Mouse (Mus musculus) spleen, adult 12 weeks (tissue): ENCODE results near the gene Rab3c.

Experiments used
- DNase-seq: peaks from one replicate; pipeline ENCODE4 v3.0.0; 2022; ENCODE audit warnings: low spot score

The Rab3c gene

GRCm38 (mm10) chr13:110093720-110094685 is 186.8 kb downstream of the Rab3c start:
- DNase-seq, result no peak

DNA sequence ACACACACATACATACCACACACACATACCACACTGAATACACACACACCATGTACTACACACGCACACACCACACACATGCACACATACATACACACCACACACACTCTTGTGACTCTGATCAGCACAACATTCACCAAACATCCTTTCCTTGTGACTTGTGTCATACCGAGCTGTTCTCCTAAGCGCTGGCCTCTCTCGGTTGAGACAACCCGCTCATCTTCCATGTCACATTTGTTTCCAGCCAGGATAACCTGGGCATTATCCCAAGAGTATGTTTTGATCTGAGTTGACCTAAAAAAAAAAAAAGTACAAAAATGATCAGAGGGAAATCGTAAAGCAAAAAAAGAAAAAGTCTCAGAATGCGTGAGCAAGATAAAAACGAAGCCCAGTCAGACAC is 196.8 kb downstream of the Rab3c start:
- no peak for DNase-seq

DNA sequence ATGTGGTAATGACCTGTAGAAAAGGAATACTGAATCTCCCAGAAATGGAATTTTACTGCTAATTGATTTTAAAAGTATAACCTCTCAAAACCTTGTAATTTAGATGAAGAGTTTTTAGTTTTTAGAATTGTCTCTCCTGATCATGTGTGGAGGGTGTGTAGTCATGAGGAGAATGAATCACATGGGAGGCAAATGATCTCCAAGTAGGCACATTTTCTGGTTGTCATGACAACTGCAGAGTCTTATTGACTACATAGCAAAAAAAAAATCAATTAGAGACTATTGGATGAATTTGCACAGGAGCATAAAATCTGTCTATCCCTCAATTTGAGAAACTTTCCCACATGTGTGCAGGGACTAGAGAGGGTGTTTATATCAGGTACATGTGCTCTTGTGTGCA is 199.6 kb downstream of the Rab3c start:
- no peak for DNase-seq

DNA sequence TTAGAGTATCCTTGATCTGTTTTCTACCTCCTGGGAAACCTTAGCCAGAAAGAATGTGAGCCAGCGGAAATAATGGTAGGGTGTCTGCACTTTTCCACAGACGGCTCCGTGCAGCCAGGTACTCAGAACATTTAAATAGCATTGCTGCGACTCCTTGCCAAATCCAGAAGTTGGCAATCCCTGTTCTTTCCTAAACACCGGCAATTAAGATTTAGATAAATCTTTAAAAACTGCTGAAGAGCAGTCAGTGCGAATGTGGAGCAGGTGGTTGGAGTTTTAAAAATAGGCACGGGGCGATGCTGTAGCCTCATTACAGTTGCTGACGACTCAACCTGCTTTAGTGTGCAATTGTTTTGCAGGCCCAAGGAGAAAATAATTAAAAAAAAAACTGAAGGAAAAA is 205.2 kb downstream of the Rab3c start:
- DNase-seq, result no peak

DNA sequence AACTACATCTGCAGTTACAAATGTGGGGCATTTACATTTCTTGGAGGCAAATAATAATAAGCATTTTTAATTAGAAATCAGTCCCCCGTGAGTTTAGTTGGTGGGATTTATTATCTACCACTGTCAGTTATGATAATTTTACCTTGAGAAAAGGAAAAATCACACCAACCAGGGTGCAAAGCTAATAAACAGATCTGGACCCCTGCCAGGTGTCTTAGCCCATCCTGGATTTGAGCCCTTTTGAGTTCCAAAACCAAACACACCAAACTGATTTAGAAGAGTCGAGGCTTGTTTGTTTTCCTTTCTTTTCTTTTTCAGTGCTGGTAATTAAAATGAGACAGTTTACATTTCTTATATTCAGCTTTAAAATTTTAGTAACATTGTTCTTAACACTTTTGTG is 206.6 kb downstream of the Rab3c start:
- DNase-seq, result no peak

DNA sequence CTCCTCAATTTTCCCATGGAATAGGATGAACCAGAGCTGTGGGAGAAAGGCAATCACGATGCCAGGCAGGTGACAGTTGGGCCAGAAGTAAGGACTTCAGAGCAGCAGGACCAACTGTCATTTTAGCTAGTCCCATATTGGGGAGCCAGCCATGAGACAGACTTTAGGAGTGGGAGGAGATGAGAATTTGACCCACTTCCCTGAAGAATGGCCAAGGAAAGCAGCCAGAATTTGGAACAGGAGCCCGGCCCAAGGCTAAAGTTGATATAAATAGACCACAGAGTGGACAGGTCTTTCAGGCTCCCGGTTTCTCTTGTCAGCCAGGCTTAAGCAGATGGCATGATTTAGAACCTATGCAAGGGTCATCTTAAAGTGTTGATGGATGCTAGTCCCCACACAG is 213.6 kb downstream of the Rab3c start:
- DNase-seq, result no peak

- DNase-seq, result no peak
These were observed 214.1 kb downstream of the Rab3c start for GRCm38 (mm10) chr13:110066674-110067073.

DNA sequence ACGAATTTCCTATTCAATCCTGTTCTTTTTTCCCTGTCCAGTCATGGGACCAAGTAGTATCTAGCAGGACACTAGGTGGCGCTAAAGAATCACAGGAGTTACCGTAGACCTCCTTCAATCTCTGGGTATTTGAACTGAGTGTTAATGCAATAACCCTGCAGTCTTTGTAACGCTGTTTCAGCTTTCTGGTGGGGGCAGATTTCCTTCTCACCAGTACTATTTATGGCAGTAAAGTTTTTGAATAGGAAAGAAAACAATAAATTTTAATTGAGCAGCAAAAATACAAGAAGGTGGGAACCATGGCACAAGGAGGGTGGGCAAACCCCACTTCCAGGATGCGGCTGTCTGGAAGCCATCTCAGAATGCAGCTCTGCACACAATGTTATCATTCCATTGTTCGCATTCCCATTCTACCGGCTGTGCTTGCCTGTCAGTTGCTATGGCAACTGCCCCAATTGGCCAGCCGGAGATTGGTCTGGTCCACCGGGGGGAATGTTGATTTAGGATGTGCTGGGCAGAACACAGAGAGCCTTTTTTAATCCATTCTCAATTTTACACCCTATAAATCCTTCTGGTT is 217.9 kb downstream of the Rab3c start:
- DNase-seq, result no peak

DNA sequence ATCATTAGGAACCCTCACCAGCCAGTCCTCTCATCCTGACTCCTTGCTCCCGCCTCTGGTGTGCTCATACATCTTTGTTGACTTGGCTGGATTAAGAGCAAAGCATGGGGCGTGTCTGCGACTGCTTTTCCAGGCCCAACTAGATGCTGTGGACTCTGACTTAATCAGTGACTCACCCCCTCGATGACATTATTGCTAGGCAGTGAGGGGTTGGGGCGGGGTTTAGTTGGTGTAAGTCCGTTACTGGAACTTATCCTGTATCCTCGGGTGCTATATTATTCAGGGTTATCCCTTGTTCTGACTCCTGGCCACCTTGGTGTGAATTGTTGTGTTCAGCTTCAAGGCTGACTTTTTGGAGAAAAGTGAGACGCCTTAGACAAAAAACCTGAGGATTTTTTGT is 218.5 kb downstream of the Rab3c start:
- DNase-seq, result no peak

- no peak for DNase-seq
These were observed 226.3 kb downstream of the Rab3c start for GRCm38 (mm10) chr13:110054538-110054937.

DNA sequence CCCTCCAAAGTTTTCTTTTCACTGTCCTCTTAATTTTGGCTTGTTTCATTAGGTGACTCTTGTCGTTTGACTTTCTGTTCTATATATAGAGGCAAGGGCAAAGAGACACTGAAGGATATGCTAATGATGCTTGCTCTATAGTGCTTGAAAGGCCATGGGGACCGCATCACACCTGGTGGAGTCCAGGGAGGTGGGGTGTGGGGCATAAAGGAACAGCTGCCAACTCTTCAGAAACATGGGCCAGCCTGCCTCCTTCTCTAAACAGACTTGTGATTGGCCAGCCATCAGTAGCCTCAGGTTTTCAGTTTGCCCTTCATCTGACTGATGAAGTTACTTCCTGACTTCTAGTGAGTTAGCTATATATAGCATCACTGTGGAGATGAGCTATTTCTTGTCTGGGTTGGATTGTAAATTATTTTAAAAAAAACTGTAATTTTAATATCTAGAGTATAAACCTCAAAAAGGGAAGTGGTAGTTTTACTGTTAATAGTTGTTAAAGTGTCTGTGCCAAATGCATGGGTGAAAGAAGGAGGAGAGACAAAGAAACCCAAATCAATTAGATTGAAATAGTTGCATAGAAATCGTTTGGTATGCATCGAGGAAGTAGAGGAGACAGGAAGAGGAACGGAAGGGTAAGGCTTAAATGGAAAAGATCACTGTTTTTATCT is 231.9 kb downstream of the Rab3c start:
- no peak for DNase-seq

DNA sequence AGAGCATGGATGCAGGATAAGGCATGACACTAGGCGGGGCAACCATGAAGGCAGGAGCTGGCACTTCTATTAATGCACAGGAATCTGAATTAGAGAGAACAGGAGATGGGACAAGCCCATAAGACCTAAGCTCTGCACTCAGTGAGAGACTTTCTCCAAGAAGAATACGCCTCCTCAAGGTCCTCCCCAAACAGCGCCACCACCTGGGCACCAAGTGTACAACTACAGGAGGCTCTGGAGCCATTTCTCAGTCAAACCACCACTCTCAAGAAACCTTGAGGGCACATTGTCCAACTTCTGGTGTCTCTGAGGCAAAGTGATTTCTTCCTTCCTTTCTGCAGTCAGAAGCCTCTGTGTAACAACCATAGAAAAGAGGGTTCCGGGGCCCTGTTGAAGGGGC is 236.4 kb downstream of the Rab3c start:
- no peak for DNase-seq

DNA sequence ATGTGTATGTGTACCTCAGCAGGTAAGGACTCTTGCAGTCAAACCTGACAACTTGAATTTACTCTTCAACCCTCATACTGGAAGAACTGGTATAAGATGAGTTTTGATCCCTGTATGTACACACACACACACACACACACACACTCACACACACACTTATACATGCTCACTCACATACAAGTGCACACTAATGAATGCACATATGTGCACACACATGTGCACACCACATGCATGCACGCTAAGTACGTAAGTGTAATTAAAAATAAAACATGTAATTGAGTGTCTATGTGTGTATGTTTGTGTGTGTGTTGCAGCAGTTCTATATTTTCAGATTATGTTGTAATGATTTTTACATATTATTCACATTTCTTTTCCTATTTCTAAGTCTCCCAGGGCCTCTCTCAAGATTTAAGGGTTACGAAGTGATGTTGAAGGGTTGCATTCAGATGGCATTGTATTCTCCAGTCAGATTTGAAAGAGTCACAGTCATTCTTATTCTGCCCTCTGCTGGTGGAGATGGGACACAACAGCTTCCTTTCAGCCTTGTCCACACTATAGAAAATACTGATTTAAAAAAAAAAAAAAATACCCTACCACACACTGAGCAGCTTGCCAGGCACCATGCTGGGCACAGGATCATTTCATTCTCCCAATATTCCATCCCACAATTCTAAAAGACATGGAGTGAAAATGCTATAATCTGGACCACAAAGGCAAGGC is 240.9 kb downstream of the Rab3c start:
- no peak for DNase-seq

DNA sequence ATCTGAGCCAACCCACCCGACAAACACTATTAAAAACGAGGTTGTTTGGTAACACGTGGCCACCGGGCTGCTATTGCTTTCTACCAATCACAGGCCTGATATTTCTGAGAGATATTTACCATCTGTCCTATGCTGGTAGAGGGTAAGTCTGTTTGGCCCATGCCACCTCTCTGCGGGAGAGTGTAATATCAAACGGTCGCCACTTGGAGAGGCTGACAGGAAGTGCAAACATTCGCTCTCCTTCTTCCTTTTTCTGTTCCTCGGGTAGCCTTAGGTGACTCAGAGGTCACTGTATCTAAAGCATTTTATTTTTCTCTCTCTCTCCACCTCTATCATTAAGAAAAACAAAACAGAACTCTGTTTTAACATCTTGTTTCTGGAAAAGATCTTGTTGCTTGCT is 241.6 kb downstream of the Rab3c start:
- DNase-seq, result no peak

- DNase-seq, result no peak
These were observed 242.3 kb downstream of the Rab3c start for GRCm38 (mm10) chr13:110038521-110038920.

GRCm38 (mm10) chr13:110034885-110035284 is 245.9 kb downstream of the Rab3c start:
- DNase-seq, result no peak

- DNase-seq, result no peak
These were observed 246.8 kb downstream of the Rab3c start for GRCm38 (mm10) chr13:110034041-110034440.

GRCm38 (mm10) chr13:110031886-110032285 is 248.9 kb downstream of the Rab3c start:
- no peak for DNase-seq

DNA sequence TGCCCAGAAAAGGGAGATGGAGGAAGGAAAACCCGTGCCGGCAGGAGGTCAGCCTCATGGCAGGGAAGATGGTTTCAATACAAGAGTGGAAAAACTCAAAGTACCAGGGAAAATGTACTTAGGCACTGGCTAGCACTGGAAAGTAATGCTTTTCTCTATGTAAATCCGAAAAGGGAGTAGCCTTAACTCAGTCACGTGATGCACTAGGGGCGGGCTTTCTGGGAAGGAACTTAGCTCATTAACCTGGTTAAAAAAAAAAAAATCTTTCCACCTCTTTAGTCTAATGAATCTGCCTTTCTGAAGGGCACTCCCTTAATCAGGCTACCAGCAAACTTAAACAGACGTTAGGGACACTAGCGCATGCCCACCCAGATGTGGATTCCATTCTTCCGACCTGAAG is 249.7 kb downstream of the Rab3c start:
- DNase-seq, result no peak

DNA sequence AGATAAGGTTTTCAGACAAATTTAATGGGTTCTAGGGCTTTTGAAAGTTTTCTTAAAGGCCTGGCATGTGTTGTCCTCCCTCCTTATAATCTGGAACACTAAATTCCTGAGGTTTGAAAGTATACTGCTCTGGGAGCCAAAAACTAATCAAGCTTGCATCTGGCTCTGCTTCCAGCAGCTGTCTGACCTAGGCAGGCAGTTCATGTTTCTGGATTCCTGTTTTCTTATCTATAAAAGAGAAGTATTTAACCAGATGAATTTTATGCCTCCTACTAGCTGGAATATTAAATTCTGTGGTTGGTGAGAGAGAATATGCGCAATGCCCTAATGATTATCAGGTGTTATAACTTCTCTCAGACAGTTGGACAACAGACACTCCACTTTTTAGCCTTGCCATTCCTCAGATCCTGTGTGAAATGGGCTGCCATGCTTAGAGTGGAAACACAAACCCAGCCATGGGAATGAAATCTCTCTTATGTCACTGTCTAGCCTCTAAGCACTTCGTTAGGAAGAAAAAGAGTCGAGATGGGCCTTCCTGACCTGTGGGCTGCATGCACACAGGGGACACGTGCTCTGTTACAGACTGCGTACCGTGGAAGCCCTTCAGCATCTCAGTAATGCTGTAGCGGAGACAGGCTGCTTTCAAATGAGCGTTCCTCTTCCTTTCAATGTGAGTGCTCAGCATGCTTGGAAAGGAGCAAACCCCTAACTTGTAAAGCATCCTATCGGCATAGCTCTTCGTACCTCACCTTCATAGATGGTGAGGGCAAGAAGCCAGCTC is 256.2 kb downstream of the Rab3c start:
- DNase-seq, result no peak

GRCm38 (mm10) chr13:110023031-110023430 is 257.8 kb downstream of the Rab3c start:
- DNase-seq, result no peak

- DNase-seq, result no peak
These were observed 261.0 kb downstream of the Rab3c start for GRCm38 (mm10) chr13:110019774-110020173.
